Mouse (Mus musculus) spleen, adult 2 months (tissue): ENCODE measurements around the gene Lalba. TPM values are rescaled to one million over a fixed set of nuclear protein-coding genes. Genes with fewer than 3 reads are reported as not detected.

Experiments
- DNase-seq, 2 experiments: peaks; one replicate each; pipeline versions ENCODE4 v3.0.0 to v3.0.0-alpha.2; 2012 to 2021; ENCODE audit warnings: low spot score in 2 of 2, low read depth in 1 of 2
- H3K27ac ChIP-seq: fragments of 200-500 bp; 2 replicates; pipeline ENCODE4 v1.5.1; 2012; ENCODE audit warnings: low read length, inconsistent platforms; ENCODE audit not compliant: insufficient read depth
- H3K27me3 ChIP-seq: fragments of 200-500 bp; 2 replicates; pipeline ENCODE4 v1.6.1; 2012; ENCODE audit warnings: mild to moderate bottlenecking, moderate library complexity, low read length, inconsistent platforms; ENCODE audit not compliant: control insufficient read depth, insufficient read depth
- H3K36me3 ChIP-seq: fragments of 200-500 bp; 2 replicates; pipeline ENCODE4 v1.6.1; 2012; ENCODE audit warnings: mild to moderate bottlenecking, low read length, inconsistent platforms; ENCODE audit not compliant: control insufficient read depth, insufficient read depth
- H3K4me1 ChIP-seq: fragments of 200-500 bp; 2 replicates; pipeline ENCODE4 v1.6.1; 2011; ENCODE audit warnings: inconsistent platforms; ENCODE audit not compliant: control insufficient read depth, insufficient read depth, insufficient read length
- H3K4me3 ChIP-seq: fragments of 200-500 bp; 2 replicates; pipeline ENCODE4 v1.5.1; 2011; ENCODE audit warnings: mild to moderate bottlenecking, inconsistent platforms; ENCODE audit not compliant: insufficient read depth, insufficient read length; ENCODE audit errors: extremely low read depth
- CTCF ChIP-seq: fragments of 200-500 bp; IDR thresholded peaks from 2 replicates; pipeline ENCODE4 v1.5.1; 2011; ENCODE audit warnings: mild to moderate bottlenecking, inconsistent platforms; ENCODE audit not compliant: insufficient read depth, insufficient read length, insufficient replicate concordance; ENCODE audit errors: extremely low read depth
- POLR2A ChIP-seq: fragments of 200-500 bp; IDR thresholded peaks from 2 replicates; pipeline ENCODE4 v1.6.1; 2011; ENCODE audit warnings: low read depth, low read length, inconsistent platforms
- whole genome bisulfite sequencing: fragments of 180-500 bp; shearing (Covaris S2); methylation state at CpG from one replicate; pipeline ENCODE4 v1.1.7; 2018; 5-methylcytosine and 5-hydroxymethylcytosine counted together
- polyA plus RNA-seq: library from polyadenylated mRNA; depleted of rRNA; stranded (reverse); fragments of >200 nt; gene quantifications from 2 replicates; pipeline ENCODE4 v1.2.3, GENCODE M21; 2012

Lalba gene
- polyA plus RNA-seq, 1 experiment: not detected

DNA sequence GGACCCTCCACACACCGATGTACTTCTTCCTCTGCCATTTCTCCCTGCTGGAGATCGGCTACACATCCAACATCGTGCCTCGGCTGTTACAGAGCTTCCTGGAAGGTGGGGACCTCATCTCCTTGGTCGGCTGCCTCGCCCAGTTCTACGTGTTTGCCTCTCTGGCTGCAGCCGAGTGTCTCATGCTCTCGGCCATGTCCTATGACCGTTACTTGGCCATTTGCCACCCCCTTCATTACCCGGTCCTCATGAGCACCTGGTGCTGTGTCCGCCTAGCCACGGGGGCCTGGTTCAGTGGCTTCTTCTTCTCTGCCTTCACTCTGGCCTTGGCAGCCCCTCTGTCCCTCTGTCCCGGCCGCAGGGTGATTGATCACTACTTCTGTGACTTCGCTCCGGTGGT is 15.1 kb upstream of the Lalba start:
- H3K4me3 ChIP-seq: no peak overlapping the region
- no peaks in the 10 kb centered on the region for H3K36me3 ChIP-seq
- WGBS: 93% methylated on average over 17 of the region's 17 CpGs
- no peak for DNase-seq
- H3K27ac ChIP-seq: no peak overlapping the region
- H3K4me1 ChIP-seq: no peaks in the 10 kb centered on the region
- H3K27me3 ChIP-seq: no peaks in the 10 kb centered on the region
- TF ChIP-seq CTCF: no peak

DNA sequence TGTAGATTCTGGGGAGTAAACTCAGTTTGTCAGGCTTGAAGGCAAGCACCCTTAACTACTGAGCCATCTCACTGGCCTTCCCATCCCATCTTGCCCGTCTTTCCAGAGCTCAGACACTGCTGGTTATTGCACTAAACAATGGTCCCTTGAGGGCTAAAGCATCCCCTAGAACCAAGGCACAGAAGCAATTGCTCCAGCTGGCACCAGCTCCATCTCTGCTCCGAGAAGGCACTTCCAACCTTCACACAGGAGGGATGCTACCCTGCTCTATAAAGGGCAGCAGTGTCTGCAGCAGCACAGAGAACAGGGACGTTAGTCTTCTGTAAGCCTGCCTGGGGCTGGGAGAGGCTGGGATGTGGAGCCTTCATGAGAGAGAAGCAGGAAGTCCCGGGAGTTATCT is 9.6 kb upstream of the Lalba start, which contains the start of gene Olfr279:
Olfr279 (plus strand) TSS at position 301 of the 400 bp plus-strand sequence.
- H3K36me3 ChIP-seq: no peaks in the 10 kb centered on the region
- DNase-seq: no peak
- H3K4me1 ChIP-seq: no peaks in the 10 kb centered on the region
- no peak within 1 kb of the TSS for H3K4me3 ChIP-seq
- no peak within 1 kb of the TSS for H3K27ac ChIP-seq
- no peaks in the 10 kb centered on the region for H3K27me3 ChIP-seq
- 80% methylated on average over 4 of the region's 4 CpGs for WGBS
- TF ChIP-seq CTCF: no peak

DNA sequence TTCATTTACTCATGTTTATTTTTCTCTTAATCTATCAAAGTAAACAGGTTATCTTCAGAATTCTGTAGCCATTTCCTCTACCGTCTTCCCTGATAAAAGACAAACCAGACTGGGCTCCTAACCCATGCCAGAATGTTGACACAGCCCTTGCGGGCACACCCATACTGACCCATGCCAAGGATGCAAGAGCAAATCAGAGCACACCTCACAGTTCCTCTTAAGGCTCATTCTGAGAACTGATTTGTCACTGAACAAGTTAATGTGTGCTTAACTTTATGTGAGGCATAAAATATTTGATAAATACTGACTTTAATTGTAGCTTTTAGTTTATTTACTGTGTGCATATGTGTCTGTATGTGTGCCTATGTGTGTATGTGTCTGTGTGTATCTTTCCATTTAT is 8.8 kb upstream of the Lalba start:
- no peaks in the 10 kb centered on the region for H3K27me3 ChIP-seq
- WGBS: 77% methylated on average over 2 of the region's 2 CpGs
- H3K27ac ChIP-seq: no peak overlapping the region
- no peak overlapping the region for H3K4me3 ChIP-seq
- no peaks in the 10 kb centered on the region for H3K4me1 ChIP-seq
- H3K36me3 ChIP-seq: no peaks in the 10 kb centered on the region
- no peak for DNase-seq
- TF ChIP-seq CTCF (no peak), POLR2A (no peak)

DNA sequence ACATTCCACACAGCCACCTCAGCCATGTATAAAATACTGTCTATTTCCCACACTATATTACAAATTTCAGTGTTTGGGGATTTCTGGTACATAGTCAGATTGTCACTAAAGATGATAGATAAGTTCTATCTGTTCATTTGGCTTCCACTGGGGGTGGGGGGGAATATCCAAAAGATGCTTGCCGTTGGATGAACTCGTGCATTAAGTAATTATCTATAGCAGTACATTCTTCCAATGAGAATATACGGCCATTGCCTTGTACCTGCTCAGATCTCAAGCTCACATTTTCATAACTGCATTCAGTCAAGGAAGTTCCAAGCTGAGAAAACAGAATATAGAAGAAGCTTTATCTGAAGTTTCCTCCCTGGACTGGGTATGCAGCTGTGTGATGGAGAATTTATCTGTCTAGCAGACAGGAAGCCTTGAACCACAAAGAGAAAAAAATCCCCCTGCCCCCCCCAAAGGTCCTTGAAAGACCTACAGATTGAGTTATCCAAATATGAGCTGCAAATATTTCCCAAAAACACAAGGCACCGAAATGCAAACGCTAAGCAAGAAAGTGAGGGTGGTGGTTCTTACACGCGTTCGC is 4.0 kb upstream of the Lalba start:
- TF ChIP-seq CTCF (no peak), POLR2A (no peak)
- H3K36me3 ChIP-seq: no peaks in the 10 kb centered on the region
- H3K27ac ChIP-seq: no peak overlapping the region
- H3K4me1 ChIP-seq: peaks cover 12% of the 10 kb centered on the region; the same call in 1 of the 2 replicates
- no peak overlapping the region for H3K4me3 ChIP-seq
- WGBS: 48% methylated on average over 8 of the region's 8 CpGs
- no peaks in the 10 kb centered on the region for H3K27me3 ChIP-seq
- DNase-seq: no peak

DNA sequence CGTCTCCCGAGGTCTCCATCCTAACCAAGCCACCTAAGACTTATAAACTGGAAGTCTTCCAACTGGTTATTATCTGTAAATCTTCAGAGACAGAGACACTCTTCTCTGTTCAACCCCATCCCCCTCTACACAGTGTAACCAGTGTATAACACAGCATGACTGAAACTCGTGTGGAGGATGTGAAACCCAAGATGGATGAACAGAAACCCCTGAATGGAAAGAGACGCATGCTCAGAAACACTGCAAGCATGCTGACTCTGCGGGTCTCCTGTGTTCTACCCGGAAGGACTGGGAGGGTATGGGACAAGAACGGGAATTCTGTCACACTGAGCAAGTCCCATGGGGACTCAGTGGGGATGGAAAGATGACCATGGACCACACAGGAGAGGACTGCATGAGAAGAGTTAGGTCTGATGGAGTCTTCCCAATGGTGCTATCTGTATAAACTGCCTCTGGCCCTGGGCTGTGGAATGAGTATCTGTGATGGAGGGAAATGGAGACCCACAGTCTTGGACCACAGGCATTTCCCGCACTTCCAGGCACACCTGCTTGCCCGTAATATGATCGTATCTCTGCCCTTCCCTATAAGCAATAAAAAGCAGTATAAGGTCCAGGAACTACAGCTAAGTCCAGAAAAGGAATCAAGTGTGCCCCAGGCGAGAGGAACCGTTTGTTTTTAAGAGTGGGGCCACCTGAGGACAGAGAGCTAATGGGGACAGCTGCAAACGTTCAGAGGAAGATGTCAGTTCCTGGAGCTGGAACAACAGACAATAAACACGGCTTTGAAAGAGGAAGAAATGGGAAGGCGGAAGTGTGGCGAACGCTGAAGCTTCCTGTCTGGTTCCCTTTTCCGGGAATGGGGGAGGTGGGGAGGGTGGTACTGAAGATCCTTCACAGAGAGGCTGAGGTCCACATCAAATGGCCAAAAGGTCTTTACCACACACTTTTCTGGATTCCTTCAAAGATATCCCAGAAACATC is 1.7 kb upstream of the Lalba start:
- WGBS: 17% methylated on average over 18 of the region's 18 CpGs
- peak; percentile 49 to 76 for DNase-seq
- H3K4me3 ChIP-seq: peak overlapping the region; percentile 17; the same call in 1 of the 2 replicates

DNA sequence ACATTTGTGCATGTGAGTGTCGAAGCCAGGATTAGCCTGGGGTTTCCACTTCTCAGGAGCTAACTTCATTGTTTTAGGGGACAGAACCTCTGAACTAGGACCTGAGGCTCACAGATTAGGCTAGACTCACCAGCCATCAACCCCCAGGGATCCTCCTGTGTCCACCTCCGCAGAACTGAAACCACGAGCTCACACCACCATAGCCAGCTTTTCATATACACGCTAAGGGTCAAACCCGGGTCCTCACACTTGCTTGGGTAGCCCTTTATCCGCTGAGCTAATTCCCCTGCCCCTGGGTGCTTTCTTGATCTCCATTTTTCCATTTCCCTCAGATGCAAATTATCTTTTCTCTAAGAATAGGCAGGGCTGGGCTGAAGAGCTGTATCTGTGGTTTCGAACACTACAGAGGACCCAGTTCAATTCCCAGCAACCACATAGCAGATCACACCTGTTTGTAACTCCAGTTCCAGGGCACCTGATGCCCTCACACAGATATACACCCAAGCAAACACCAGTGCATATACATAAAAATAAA is 2.9 kb downstream of the Lalba start:
- H3K4me3 ChIP-seq: no peak overlapping the region
- DNase-seq: no peak
- H3K27me3 ChIP-seq: no peaks in the 10 kb centered on the region
- WGBS: 33% methylated on average over 7 of the region's 7 CpGs
- no peaks in the 10 kb centered on the region for H3K36me3 ChIP-seq
- H3K4me1 ChIP-seq: peaks cover 10% of the 10 kb centered on the region; the same call in 1 of the 2 replicates
- TF ChIP-seq POLR2A (no peak), CTCF (no peak)
- H3K27ac ChIP-seq: no peak overlapping the region; the same call in 1 of the 2 replicates

More for the DNA sequence above, 1.7 kb upstream of the Lalba start:
- no peaks in the 10 kb centered on the region for H3K36me3 ChIP-seq
- H3K27me3 ChIP-seq: no peaks in the 10 kb centered on the region
- TF ChIP-seq CTCF (no peak), POLR2A (peak; percentile 11; the same call in 1 of the 2 replicates)
- peaks cover 12% of the 10 kb centered on the region; the same call in 1 of the 2 replicates for H3K4me1 ChIP-seq
- peak overlapping the region; percentile 91 for H3K27ac ChIP-seq
